Mouse (Mus musculus) olfactory bulb, adult 2 months (tissue): ENCODE measurements around the gene Cpsf4. TPM values are rescaled to one million over a fixed set of nuclear protein-coding genes. Genes with fewer than 3 reads are reported as not detected.
"Not testable (repeated sequence)": the region's sequence is repeated elsewhere in the genome, so short reads cannot be mapped to it uniquely, and the experiment has no call there.

Experiments used
- H3K27ac ChIP-seq: fragments of 200-500 bp; 2 replicates; pipeline ENCODE4 v1.5.1; 2012; ENCODE audit warnings: low read depth, low read length; ENCODE audit not compliant: insufficient read depth
- H3K4me1 ChIP-seq: fragments of 200-500 bp; 2 replicates; pipeline ENCODE4 v1.6.1; 2012; ENCODE audit warnings: low read length; ENCODE audit not compliant: control insufficient read depth, insufficient read depth
- H3K4me3 ChIP-seq: fragments of 200-500 bp; 2 replicates; pipeline ENCODE4 v1.5.1; 2012; ENCODE audit warnings: mild to moderate bottlenecking, low read depth, low read length, moderate library complexity; ENCODE audit not compliant: insufficient read depth
- CTCF ChIP-seq: fragments of 200-500 bp; IDR thresholded peaks from 2 replicates; pipeline ENCODE4 v1.5.1; 2012; ENCODE audit warnings: low read depth, mild to moderate bottlenecking, low read length, moderate library complexity; ENCODE audit not compliant: insufficient read depth
- POLR2A ChIP-seq: fragments of 200-500 bp; IDR thresholded peaks from 2 replicates; pipeline ENCODE4 v1.6.1; 2012; ENCODE audit warnings: mild to moderate bottlenecking, low read depth, low read length, moderate library complexity; ENCODE audit not compliant: insufficient read depth
- WGBS: fragments of 180-500 bp; shearing (Covaris S2); methylation state at CpG from one replicate; pipeline ENCODE4 v1.1.7; 2018; 5-methylcytosine and 5-hydroxymethylcytosine counted together
- polyA plus RNA-seq: library from polyadenylated mRNA; stranded (reverse); fragments of >200 nt; gene quantifications from 2 replicates; pipeline ENCODE4 v1.2.4, GENCODE M21; 2012; ENCODE audit warnings: low replicate concordance; ENCODE audit not compliant: missing spikeins, insufficient read depth, insufficient read length

The Cpsf4 gene
- polyA plus RNA-seq, 1 experiment, result not detected

- Histone ChIP-seq H3K4me1 (peaks cover 11% of the 10 kb centered on the region), H3K27ac (no peak overlapping the region), H3K4me3 (no peak overlapping the region)
- 91% methylated on average over 3 of the region's 3 CpGs for WGBS
- no peak for TF ChIP-seq POLR2A
- no peak for TF ChIP-seq CTCF
These were observed 36.0 kb upstream of the Cpsf4 start for GRCm38 (mm10) chr5:145130995-145131394.

DNA sequence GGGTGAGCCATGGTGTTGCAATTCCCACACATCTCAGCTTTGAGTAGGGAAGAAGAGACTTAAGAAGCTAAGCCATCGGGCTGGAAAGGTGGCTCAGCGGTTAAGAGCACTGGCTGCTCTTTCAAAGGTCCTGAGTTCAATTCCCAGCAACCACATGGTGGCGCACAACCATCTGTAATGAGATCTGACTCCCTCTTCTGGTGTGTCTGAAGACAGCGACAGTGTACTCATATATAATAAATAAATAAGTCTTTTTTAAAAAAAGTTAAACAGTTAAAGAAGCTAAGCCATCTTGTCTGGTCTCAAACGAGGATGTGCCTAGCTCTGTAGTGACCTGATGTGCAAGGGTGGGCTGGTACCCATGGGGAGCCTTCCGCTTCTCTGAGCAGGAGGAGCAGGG lies 33.7 kb upstream of the Cpsf4 start:
- 87% methylated on average over 6 of the region's 6 CpGs for WGBS
- H3K27ac ChIP-seq, H3K4me3 ChIP-seq: not testable (repeated sequence)
- H3K4me1 ChIP-seq, result peaks cover 15% of the 10 kb centered on the region

GRCm38 (mm10) chr5:145138836-145139235 lies 28.2 kb upstream of the Cpsf4 start:
- Histone ChIP-seq H3K27ac (no peak overlapping the region), H3K4me3 (peak overlapping the region; percentile 12; the same call in 1 of the 2 replicates), H3K4me1 (peaks cover 4% of the 10 kb centered on the region)
- TF ChIP-seq POLR2A, result no peak
- TF ChIP-seq CTCF, result no peak
- 6% methylated on average over 6 of the region's 6 CpGs for WGBS

GRCm38 (mm10) chr5:145139571-145140519 lies 27.2 kb upstream of the Cpsf4 start, which contains the start of the genes Pdap1 and Bud31:
Gene Pdap1 (minus strand): TSS chr5:145140238.
Gene Bud31 (plus strand): TSS chr5:145140362.
- Histone ChIP-seq H3K27ac (peak within 1 kb of the TSS; percentile 100), H3K4me3 (peak within 1 kb of the TSS; percentile 80), H3K4me1 (peaks cover 4% of the 10 kb centered on the region)
- under 1% methylated on average over 84 of the region's 84 CpGs for WGBS
- TF ChIP-seq CTCF (no peak), POLR2A (peak; percentile 27)

GRCm38 (mm10) chr5:145140611-145141010 lies 26.4 kb upstream of the Cpsf4 start:
- WGBS, result under 1% methylated on average over 18 of the region's 18 CpGs
- Histone ChIP-seq H3K4me1 (peaks cover 4% of the 10 kb centered on the region), H3K4me3 (peak overlapping the region; percentile 80), H3K27ac (peak overlapping the region; percentile 100; the same call in 1 of the 2 replicates)
- TF ChIP-seq POLR2A (no peak), CTCF (no peak)

DNA sequence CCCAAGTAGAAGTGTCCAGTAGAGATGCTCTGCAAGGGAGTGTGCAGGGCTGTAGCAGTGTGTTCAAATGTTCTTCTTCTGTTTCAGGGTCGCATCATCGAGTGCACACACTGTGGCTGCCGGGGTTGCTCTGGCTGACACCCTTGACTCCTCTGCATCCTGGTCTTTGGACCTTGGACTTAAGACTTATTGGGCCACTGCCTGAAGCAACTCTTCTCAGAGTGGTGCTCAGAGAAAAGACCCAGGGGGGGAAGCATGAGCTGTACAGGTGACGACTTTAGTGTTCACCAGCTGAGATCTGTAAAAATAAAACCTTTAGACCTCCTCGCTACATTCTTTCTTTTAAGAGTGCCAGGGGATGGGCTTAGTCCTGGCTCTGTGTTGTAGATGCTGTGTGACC lies 19.3 kb upstream of the Cpsf4 start:
- no peak overlapping the region for H3K27ac ChIP-seq
- no peaks in the 10 kb centered on the region for H3K4me1 ChIP-seq
- WGBS, result 89% methylated on average over 5 of the region's 5 CpGs
- H3K4me3 ChIP-seq, result no peak overlapping the region
- TF ChIP-seq POLR2A, result no peak
- TF ChIP-seq CTCF, result no peak

- Histone ChIP-seq H3K27ac (no peak overlapping the region), H3K4me3 (no peak overlapping the region), H3K4me1 (no peaks in the 10 kb centered on the region)
- TF ChIP-seq POLR2A (no peak), CTCF (no peak)
- 90% methylated on average over 6 of the region's 6 CpGs for WGBS
These were observed 17.7 kb upstream of the Cpsf4 start for GRCm38 (mm10) chr5:145149294-145149693.

- TF ChIP-seq CTCF (no peak), POLR2A (no peak)
- Histone ChIP-seq H3K27ac (no peak overlapping the region), H3K4me3 (no peak overlapping the region), H3K4me1 (no peaks in the 10 kb centered on the region)
- WGBS, result 94% methylated on average over 5 of the region's 5 CpGs
These were observed 14.3 kb upstream of the Cpsf4 start for GRCm38 (mm10) chr5:145152690-145153089.

DNA sequence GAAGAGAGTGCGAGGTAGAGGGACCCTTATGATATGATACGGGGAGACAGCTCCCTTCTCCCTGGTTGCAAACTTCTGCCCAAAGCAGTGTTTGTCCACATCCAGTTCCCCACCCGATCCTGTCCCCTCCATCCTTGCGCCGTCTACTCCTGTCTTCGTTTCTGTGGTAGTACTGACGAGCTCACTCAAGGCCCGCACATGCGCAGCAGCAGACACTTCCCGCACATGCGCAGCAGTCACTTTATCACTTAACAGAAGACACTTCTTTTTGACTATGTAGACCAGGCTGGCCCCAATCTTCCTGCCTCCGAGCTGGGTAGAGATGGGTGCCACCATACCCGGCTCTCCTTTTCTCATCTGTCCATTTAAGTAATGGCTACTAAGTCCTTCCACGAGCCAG lies 5.7 kb upstream of the Cpsf4 start:
- Histone ChIP-seq H3K4me1 (peaks cover 13% of the 10 kb centered on the region), H3K4me3 (no peak overlapping the region), H3K27ac (no peak overlapping the region)
- WGBS, result 95% methylated on average over 14 of the region's 14 CpGs
- TF ChIP-seq POLR2A (no peak), CTCF (no peak)
